Mouse (Mus musculus): Measurements from ENCODE around the gene Atrnl1. TPM values are rescaled to one million over a fixed set of nuclear protein-coding genes. Genes with fewer than 3 reads are reported as not detected.

Atrnl1 gene
- polyA plus RNA-seq, 2 experiments from 2014 or later, result 0.13 to 0.33 TPM

GRCm38 (mm10) chr19:57927566-57928523 is 317.0 kb downstream of the Atrnl1 start:
- no peak for ATAC-seq

- no peak for ATAC-seq
These were observed 320.8 kb downstream of the Atrnl1 start for GRCm38 (mm10) chr19:57931626-57932025.

- no peak for ATAC-seq
These were observed 326.0 kb downstream of the Atrnl1 start for GRCm38 (mm10) chr19:57936865-57937264.

- no peak for ATAC-seq
These were observed 328.3 kb downstream of the Atrnl1 start for GRCm38 (mm10) chr19:57939166-57939565.

GRCm38 (mm10) chr19:57941529-57941928 is 330.7 kb downstream of the Atrnl1 start:
- ATAC-seq, result no peak

- ATAC-seq, result no peak
These were observed 331.4 kb downstream of the Atrnl1 start for GRCm38 (mm10) chr19:57942281-57942680.

- no peak for ATAC-seq
These were observed 332.5 kb downstream of the Atrnl1 start for GRCm38 (mm10) chr19:57943308-57943707.

- no peak for ATAC-seq
These were observed 333.8 kb downstream of the Atrnl1 start for GRCm38 (mm10) chr19:57944680-57945079.

- no peak for ATAC-seq
These were observed 334.9 kb downstream of the Atrnl1 start for GRCm38 (mm10) chr19:57945626-57946250.

GRCm38 (mm10) chr19:57948489-57948888 is 337.7 kb downstream of the Atrnl1 start:
- ATAC-seq, result no peak

- ATAC-seq, result no peak
These were observed 338.6 kb downstream of the Atrnl1 start for GRCm38 (mm10) chr19:57949260-57949917.

GRCm38 (mm10) chr19:57954131-57954530 is 343.3 kb downstream of the Atrnl1 start:
- ATAC-seq, result no peak

- ATAC-seq, result no peak
These were observed 345.6 kb downstream of the Atrnl1 start for GRCm38 (mm10) chr19:57956459-57956858.

- ATAC-seq, result no peak
These were observed 346.5 kb downstream of the Atrnl1 start for GRCm38 (mm10) chr19:57957363-57957762.

GRCm38 (mm10) chr19:57958154-57958553 is 347.3 kb downstream of the Atrnl1 start:
- no peak for ATAC-seq

- ATAC-seq, result no peak
These were observed 347.9 kb downstream of the Atrnl1 start for GRCm38 (mm10) chr19:57958726-57959125.

- no peak for ATAC-seq
These were observed 350.5 kb downstream of the Atrnl1 start for GRCm38 (mm10) chr19:57961321-57961720.

GRCm38 (mm10) chr19:57961738-57962640 is 351.2 kb downstream of the Atrnl1 start:
- no peak for ATAC-seq

GRCm38 (mm10) chr19:57963874-57964273 is 353.0 kb downstream of the Atrnl1 start:
- no peak for ATAC-seq

GRCm38 (mm10) chr19:57969766-57970165 is 358.9 kb downstream of the Atrnl1 start:
- ATAC-seq, result no peak

GRCm38 (mm10) chr19:57970342-57970895 is 359.6 kb downstream of the Atrnl1 start:
- no peak for ATAC-seq

- no peak for ATAC-seq
These were observed 364.4 kb downstream of the Atrnl1 start for GRCm38 (mm10) chr19:57975201-57975600.
